Mouse (Mus musculus) lung, adult 2 months (tissue): Measurements from ENCODE around the gene Eef1a2.

ENCODE experiments used
- CTCF ChIP-seq: fragments of 200-500 bp; IDR thresholded peaks from 2 replicates; pipeline ENCODE4 v1.5.1; 2011; ENCODE audit warnings: mild to moderate bottlenecking, low read length, control low read depth; ENCODE audit not compliant: insufficient read depth
- POLR2A ChIP-seq: fragments of 200-500 bp; IDR thresholded peaks from 2 replicates; pipeline ENCODE4 v1.6.1; 2011; ENCODE audit warnings: low read depth, mild to moderate bottlenecking, control low read depth, low read length, borderline replicate concordance; ENCODE audit errors: extremely low read depth

DNA sequence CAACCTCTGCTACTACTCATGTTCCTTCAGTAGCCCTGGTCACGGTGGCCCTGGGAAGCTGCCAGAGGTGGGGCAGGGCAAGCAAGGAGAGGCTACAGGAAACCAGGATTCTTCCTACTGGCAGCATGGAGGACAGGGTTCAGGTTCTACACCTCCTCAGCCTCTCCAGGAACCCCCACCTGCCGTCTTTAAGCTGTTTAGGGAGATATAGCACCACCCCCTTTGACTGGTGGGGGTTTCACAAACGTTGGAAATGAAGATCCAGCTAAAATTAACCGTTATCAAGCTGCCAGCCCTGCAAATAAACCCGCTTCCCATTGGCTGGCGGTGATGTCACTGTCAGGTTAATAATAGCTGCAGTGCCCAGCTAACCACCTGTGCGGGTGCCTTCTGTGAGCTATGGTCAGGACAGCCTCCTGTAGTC lies 2.3 kb upstream of the Eef1a2 start:
- TF ChIP-seq CTCF: no peak
- no peak for TF ChIP-seq POLR2A
